Mouse (Mus musculus): ENCODE data around the gene Fcna.

Gene Fcna

DNA sequence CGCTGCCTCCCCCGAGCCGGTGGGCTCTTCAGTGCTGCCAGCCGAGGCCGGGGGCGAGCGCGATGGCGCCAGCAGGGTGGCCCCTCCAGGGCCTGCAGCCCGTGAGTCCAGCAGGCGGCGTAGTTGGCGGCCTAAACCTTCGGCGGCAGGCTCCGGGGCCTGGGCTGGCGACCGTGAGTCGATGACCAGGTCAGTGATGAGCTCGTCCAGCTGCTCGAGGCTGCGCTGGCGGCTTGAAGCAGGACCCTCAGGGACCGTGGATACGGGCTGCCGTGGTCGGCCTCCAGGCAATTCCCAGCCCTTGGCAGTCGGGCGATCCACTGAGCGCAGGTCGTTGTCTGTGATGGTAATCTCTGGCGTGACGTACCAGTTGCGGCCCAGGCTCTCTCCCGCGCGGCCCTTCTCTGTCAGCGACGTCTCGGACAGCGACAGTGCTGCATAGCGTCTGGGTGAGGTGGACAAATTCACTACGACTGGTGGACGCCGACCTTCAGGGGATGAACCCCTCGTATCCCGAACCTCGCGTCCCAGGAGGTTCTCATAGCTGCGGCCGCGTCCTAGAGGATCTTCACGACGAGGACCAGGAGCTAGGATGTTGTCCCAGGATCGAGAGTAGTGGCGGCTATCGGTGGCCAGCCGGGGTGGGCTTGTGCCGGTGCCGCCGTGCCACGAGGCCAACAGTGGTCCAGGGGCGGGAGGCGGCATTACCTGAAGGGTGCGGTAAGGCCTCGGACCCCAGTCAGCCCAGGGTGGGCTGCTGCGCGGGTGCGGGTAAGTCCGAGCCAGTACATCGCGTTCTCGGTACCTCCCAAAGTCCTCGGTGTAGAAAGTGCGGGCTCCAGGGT lies 49.7 kb downstream of the Fcna start:
- DNase-seq (ENCODE audit: low spot score): no peak

DNA sequence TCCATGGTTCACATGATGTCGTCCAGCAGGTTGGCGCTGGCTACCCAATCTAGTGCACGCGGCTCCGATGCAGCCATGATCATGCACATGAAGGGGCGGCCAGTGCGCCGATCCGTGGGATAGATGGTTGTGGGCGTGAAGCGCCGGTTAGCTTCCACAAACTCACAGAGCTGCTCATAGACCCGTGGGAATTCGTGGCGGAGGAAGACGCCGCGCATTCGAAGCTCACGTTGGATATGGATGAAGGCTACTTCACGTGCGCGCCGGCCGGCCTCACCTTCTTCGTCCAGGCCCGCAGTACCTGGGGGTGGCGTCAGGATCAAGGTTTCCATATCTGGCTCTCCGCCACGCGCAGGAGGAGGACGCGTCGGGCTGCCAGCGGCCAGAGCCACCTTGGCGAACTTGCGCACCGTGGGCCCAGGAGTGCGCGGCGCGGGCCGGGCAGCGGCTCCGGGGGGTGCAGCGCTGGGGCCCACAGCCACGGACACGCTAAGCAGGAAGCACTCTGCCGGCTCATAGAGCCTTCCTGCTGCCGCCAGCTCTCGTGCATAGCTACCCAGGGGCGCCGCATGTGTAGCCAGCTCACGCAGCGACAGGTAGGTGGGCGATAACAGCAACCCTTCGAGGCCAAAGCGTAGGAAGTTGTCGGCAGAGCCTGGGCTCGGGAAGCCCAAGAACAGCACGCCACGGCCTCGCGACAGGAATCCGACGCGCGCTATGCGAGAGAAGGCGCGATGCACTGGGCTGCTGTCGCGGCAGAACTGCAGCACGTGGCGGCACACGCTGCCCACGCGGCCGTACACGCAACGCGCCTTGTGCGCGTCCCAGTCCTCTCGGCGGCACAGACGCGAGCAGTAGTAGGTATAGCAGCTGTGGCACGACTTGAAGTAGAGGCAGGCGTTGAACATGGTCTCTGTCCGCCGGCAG lies 50.6 kb downstream of the Fcna start:
- peak; percentile 36 for DNase-seq (ENCODE audit: low spot score)

DNA sequence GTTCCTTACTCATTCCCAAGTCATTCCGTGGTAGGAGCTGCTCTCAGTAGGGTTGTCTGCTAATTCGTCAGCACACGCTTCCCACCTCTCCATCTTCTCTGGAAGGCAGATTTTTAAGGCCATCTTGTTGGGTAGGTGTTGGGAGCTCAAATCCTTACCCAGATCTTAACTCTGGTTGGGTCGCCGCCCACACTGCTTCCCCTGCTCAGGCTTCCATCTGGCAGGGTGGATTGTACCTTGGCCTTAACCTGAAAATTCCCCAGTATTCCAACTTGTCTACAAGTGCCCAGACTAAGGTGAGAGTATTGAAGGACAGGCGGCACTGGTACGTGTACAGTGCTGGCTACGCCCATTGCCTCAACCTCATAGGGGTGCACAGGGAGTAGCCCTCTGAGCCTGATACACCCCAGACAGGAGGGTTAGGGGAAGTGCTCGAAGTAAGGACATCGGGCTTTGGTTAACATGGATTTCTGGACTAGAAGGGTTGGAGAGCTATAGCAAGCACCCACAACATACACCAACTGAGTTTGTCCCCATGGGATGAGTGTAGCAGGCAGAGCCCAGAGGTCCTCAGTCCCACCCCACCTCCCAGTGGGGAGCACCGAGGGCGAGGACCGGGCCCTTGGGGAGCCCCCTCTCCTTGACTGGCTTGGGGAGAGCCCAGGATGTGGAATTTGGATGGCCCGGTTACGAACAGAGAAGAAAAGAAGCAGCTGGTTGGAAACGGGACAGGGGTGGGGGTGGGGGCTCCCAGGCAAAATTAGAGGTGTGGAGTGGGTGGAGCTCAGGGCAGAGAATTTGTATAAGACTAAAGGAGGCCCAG lies 51.6 kb downstream of the Fcna start:
- DNase-seq (ENCODE audit: low spot score): no peak

DNA sequence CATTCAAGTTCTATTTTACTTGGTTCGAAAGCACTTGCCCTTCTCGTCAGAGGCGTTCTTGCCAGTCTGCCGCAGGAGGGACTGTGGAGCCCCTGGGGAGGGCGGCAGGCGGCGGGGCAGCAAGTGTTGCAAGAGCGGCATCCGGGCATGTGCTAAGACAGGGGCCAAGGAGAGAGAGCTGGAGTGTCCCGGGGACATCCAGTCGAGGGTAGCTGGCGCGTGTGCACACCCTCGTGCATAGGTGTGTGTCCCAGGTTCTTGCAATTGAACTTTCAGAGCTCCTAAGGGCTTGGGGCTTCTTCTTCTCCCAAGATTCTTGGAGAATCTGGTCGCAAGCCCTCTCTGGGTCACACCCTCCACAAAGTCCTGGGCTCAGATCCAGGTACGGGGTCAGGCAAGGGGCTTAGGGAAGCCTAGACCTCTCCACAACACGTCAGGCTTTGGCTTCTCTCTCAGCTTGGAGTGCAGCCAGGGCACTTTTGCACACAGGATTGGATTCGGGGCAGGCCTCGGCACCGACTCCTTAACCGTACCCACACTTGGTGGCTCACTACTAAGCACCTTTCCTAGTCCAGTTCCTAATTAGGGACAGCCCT lies 52.3 kb downstream of the Fcna start:
- DNase-seq (ENCODE audit: low spot score): peak; percentile 26
